In the genomic region with DNA sequence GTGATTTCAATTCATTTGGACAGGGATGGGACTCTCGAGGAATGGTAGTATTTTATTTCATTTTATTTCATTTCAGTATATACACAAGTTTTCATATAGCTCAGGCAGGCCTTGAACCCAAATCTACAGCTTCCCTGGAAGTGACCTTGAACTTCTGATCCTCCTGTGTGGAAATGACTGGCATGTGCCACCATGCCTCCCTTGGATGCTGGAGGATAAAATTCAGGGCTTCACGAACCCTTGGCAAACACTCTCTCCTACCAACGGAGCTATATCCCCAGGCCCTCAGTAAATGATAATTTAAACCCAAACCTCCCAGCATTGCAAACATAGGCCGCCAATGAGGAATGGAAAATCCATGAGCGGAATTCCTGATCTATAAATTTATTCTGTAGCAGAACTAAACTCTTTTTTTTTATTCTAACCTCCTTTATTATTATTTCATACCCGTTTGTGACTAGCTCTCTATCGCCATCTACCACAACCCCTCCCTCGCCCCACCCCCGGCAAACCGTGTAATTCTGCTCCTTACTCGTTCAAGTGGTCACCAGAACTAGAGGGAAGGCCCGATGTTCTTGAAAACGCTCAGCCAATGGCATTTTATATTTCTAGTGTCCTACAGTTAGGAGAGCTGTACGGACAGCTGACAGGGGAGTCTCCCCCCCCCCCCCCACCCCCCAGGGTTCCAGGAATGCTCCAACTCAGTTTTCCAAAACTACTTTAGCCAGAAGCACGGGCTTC, we compare ENCODE assay signal across 8 mouse cellular contexts. TPM values are rescaled to one million over a fixed set of nuclear protein-coding genes. Genes with fewer than 3 reads are reported as not detected.
DNase-seq lines count a peak whose midpoint lies in the region; ATAC-seq and TF ChIP-seq lines count a peak whose summit lies in the region.

No protein-coding gene starts in this region.

- H3K4me1 ChIP-seq in bone marrow, adult 2 months (ENCODE audit: control insufficient read depth, insufficient read depth, low read length), result peaks cover 3% of the 10 kb centered on the region
- peaks cover 2 to 26% of the 10 kb centered on the region in 2 experiments; a peak in 3 of 4 replicates for H3K4me1 ChIP-seq in heart, embryonic 14.5 days (ENCODE audit: control insufficient read depth in 2 of 2, insufficient read depth in 2 of 2, low read length in 2 of 2)
- peaks cover 11% of the 10 kb centered on the region for H3K4me1 ChIP-seq in limb, embryonic 14.5 days (ENCODE audit: control insufficient read depth, insufficient read depth, low read length)
- H3K4me1 ChIP-seq in midbrain, embryonic 15.5 days, result peaks cover 25% of the 10 kb centered on the region

- peak overlapping the region; percentile 84 for H3K9ac ChIP-seq in heart, embryonic 14.5 days (ENCODE audit: low read length)
- H3K9ac ChIP-seq in limb, embryonic 14.5 days (ENCODE audit: low read depth, low read length, severe bottlenecking), result peak overlapping the region; percentile 86
- H3K9ac ChIP-seq in midbrain, embryonic 15.5 days, result peak overlapping the region; percentile 84; the same call in 1 of the 2 replicates

- no peaks in the 10 kb centered on the region for H3K9me3 ChIP-seq in heart, embryonic 14.5 days (ENCODE audit: control insufficient read depth, low read length)
- H3K9me3 ChIP-seq in limb, embryonic 14.5 days (ENCODE audit: control insufficient read depth, low read length), result no peaks in the 10 kb centered on the region
- no peaks in the 10 kb centered on the region for H3K9me3 ChIP-seq in midbrain, embryonic 15.5 days

- peak overlapping the region; percentile 98 for H3K4me3 ChIP-seq in left cerebral cortex, adult 2 months
- H3K4me3 ChIP-seq in bone marrow, adult 2 months (replicated peaks; ENCODE audit: control insufficient read depth, low read depth, low read length), result peak overlapping the region; percentile 99
- H3K4me3 ChIP-seq in heart, embryonic 14.5 days (ENCODE audit: control insufficient read depth in 1 of 2, insufficient read depth in 1 of 2, low read depth in 1 of 2, low read length in 2 of 2), result peak overlapping the region; percentile 76 to 78
- H3K4me3 ChIP-seq in limb, embryonic 14.5 days (replicated peaks; ENCODE audit: low read length), result peak overlapping the region; percentile 93
- peak overlapping the region; percentile 91 for H3K4me3 ChIP-seq in midbrain, embryonic 15.5 days

- no peaks in the 10 kb centered on the region for H3K27me3 ChIP-seq in heart, embryonic 14.5 days (ENCODE audit: control insufficient read depth, insufficient read depth, low read length)
- no peaks in the 10 kb centered on the region for H3K27me3 ChIP-seq in limb, embryonic 14.5 days (ENCODE audit: control insufficient read depth, insufficient read depth, low read length)
- 0 out of 2 replicates have a peak, but pooled peaks cover 5% of the 10 kb centered on the region for H3K27me3 ChIP-seq in midbrain, embryonic 15.5 days (replicated peaks)

- no peak for TF ChIP-seq POLR2A in bone marrow, adult 2 months (IDR thresholded peaks at IDR 0.05; ENCODE audit: borderline replicate concordance, control insufficient read depth, low read depth, low read length)
- TF ChIP-seq POLR2A in limb, embryonic 14.5 days (IDR thresholded peaks at IDR 0.05; ENCODE audit: borderline replicate concordance, extremely low read depth, insufficient read depth, insufficient read length), result no peak

- intact Hi-C loops in left cerebral cortex, adult 2 months (cut with DNase I), result loop anchor here (2.0 kb wide), 1 partner anchor 20 kb away; no protein-coding TSS in a partner anchor

- 16% methylated on average over 15 of the region's 15 CpGs for WGBS in bone marrow, adult 2 months
- 20% methylated on average over 15 of the region's 15 CpGs for WGBS in heart, embryonic 14.5 days
- WGBS in limb, embryonic 14.5 days, result 14% methylated on average over 15 of the region's 15 CpGs
- WGBS in midbrain, embryonic 15.5 days, result 19% methylated on average over 15 of the region's 15 CpGs

- H3K27ac ChIP-seq in left cerebral cortex, adult 2 months, result peak overlapping the region; percentile 87
- no peak overlapping the region; the same call in 1 of the 2 replicates for H3K27ac ChIP-seq in bone marrow, adult 2 months (ENCODE audit: control insufficient read depth, insufficient read depth, low read depth, low read length, poor library complexity)
- H3K27ac ChIP-seq in heart, embryonic 14.5 days (replicated peaks in 1 of 2; ENCODE audit: control insufficient read depth in 1 of 2, insufficient read depth in 1 of 2, low read depth in 2 of 2, low read length in 2 of 2), result peak overlapping the region in 1 of 2 experiments; percentile 81; a peak in 2 of 4 replicates
- H3K27ac ChIP-seq in limb, embryonic 14.5 days (replicated peaks; ENCODE audit: low read depth, low read length), result peak overlapping the region; percentile 88
- H3K27ac ChIP-seq in midbrain, embryonic 15.5 days, result no peak overlapping the region

- H3K36me3 ChIP-seq in heart, embryonic 14.5 days (ENCODE audit: control insufficient read depth, insufficient read depth, low read length), result peaks cover 18% of the 10 kb centered on the region
- H3K36me3 ChIP-seq in limb, embryonic 14.5 days (ENCODE audit: control insufficient read depth, insufficient read depth, low read length), result peaks cover 10% of the 10 kb centered on the region; the same call in 1 of the 2 replicates
- H3K36me3 ChIP-seq in midbrain, embryonic 15.5 days (replicated peaks), result 0 out of 2 replicates have a peak, but pooled peaks cover 5% of the 10 kb centered on the region

- ATAC-seq in heart, embryonic 14.5 days (ENCODE audit: insufficient number of reproducible peaks, insufficient read depth, low FRiP score, low read depth), result no peak
- ATAC-seq in limb, embryonic 14.5 days (ENCODE audit: low FRiP score, low read depth), result no peak
- no peak for ATAC-seq in midbrain, embryonic 15.5 days (replicated peaks)

- peak; percentile 36 for TF ChIP-seq CTCF in left cerebral cortex, adult 2 months (IDR thresholded peaks at IDR 0.05)
- no peak for TF ChIP-seq CTCF in bone marrow, adult 2 months (IDR thresholded peaks at IDR 0.05; ENCODE audit: control insufficient read depth, insufficient read depth, low read length)

- no peak for DNase-seq in left cerebral cortex, adult 2 months (ENCODE audit: extremely low spot score in 1 of 2, low spot score in 2 of 2)
- DNase-seq in left cerebral cortex, adult 9 months (ENCODE audit: low spot score in 2 of 2), result no peak
- peak; percentile 25 for DNase-seq in limb, embryonic 14.5 days (ENCODE audit: low spot score)
- DNase-seq in natural killer cell, adult 2 months (ENCODE audit: low spot score in 2 of 2), result no peak
- no peak for DNase-seq in cerebellum, adult 8-10 months

- H3K4me2 ChIP-seq in heart, embryonic 14.5 days (ENCODE audit: low read length), result peak overlapping the region; percentile 82
- peak overlapping the region; percentile 89 for H3K4me2 ChIP-seq in limb, embryonic 14.5 days (replicated peaks; ENCODE audit: low read depth, low read length, severe bottlenecking)
- H3K4me2 ChIP-seq in midbrain, embryonic 15.5 days, result peak overlapping the region; percentile 95

RNA-seq across cellular contexts. Expression of gene Marc2, which starts 1.8 kb away (rescaled TPM):
- total RNA-seq in left cerebral cortex, adult 2 months (2021), result 100 to 1,000 TPM; 167 to 177 TPM
- 92.0 and 103 TPM in 2 replicates for polyA plus RNA-seq in bone marrow, adult 2 months (2011; ENCODE audit: insufficient read depth, insufficient read length, low replicate concordance, missing spikeins)
- polyA plus RNA-seq in heart, embryonic 14.5 days (2014; fragmentation: Nextera tagmentation; extraction: Ambion mirVana), result 144 and 148 TPM in 2 replicates
- 59.9 and 68.7 TPM in 2 replicates for polyA plus RNA-seq in limb, embryonic 14.5 days (2012; rRNA removed)
- polyA plus RNA-seq in limb, embryonic 14.5 days (2014; fragmentation: Nextera tagmentation; extraction: Ambion mirVana), result 232 and 239 TPM in 2 replicates
- 96.7 and 117 TPM in 2 replicates for polyA plus RNA-seq in midbrain, embryonic 15.5 days (2015; fragmentation: Nextera tagmentation; extraction: Ambion mirVana)

RNA-seq across cellular contexts. Expression of gene Marc1, which starts 33.4 kb away (rescaled TPM):
- total RNA-seq in left cerebral cortex, adult 2 months (2021), result under 1 TPM in 1 of 2 experiments, not detected in 1; 0.26 TPM
- polyA plus RNA-seq in bone marrow, adult 2 months (2011; ENCODE audit: insufficient read depth, insufficient read length, low replicate concordance, missing spikeins), result 2.3 and 5.9 TPM in 2 replicates
- not detected in 2 replicates for polyA plus RNA-seq in heart, embryonic 14.5 days (2014; fragmentation: Nextera tagmentation; extraction: Ambion mirVana)
- polyA plus RNA-seq in limb, embryonic 14.5 days (2012; rRNA removed), result 0.13 and 0.15 TPM in 2 replicates
- polyA plus RNA-seq in limb, embryonic 14.5 days (2014; fragmentation: Nextera tagmentation; extraction: Ambion mirVana), result 0.11 TPM in 1 of 2 replicates, not detected in the other
- 0.13 TPM in 1 of 2 replicates, not detected in the other for polyA plus RNA-seq in midbrain, embryonic 15.5 days (2015; fragmentation: Nextera tagmentation; extraction: Ambion mirVana)

RNA-seq across cellular contexts. Expression of gene C130074G19Rik, which starts 38.5 kb away (rescaled TPM):
- 10 to 100 TPM; 37.6 to 46.2 TPM for total RNA-seq in left cerebral cortex, adult 2 months (2021)
- 7.9 and 10.5 TPM in 2 replicates for polyA plus RNA-seq in bone marrow, adult 2 months (2011; ENCODE audit: insufficient read depth, insufficient read length, low replicate concordance, missing spikeins)
- 1.3 and 1.5 TPM in 2 replicates for polyA plus RNA-seq in heart, embryonic 14.5 days (2014; fragmentation: Nextera tagmentation; extraction: Ambion mirVana)
- 7.3 and 9.7 TPM in 2 replicates for polyA plus RNA-seq in limb, embryonic 14.5 days (2012; rRNA removed)
- 1.8 TPM in 2 replicates for polyA plus RNA-seq in limb, embryonic 14.5 days (2014; fragmentation: Nextera tagmentation; extraction: Ambion mirVana)
- 0.84 and 1.2 TPM in 2 replicates for polyA plus RNA-seq in midbrain, embryonic 15.5 days (2015; fragmentation: Nextera tagmentation; extraction: Ambion mirVana)

Comparison
In these comparisons a context has a peak if more than half of its experiments do, and no peak if none do; other contexts are left out.
1. H3K27ac ChIP-seq: peak in left cerebral cortex, adult 2 months (single experiment) and limb, embryonic 14.5 days (single experiment); none in bone marrow, adult 2 months (single experiment) and midbrain, embryonic 15.5 days (single experiment).
2. Peak in every context shown above with its lines, with median percentiles within 50 percentile points of each other: H3K4me3 ChIP-seq, H3K4me2 ChIP-seq and H3K9ac ChIP-seq.